In genomic region chr4:56721469-56721868, GRCm38 (mm10) we compare ENCODE assay signal across 9 mouse cellular contexts. TPM values are rescaled to one million over a fixed set of nuclear protein-coding genes. Genes with fewer than 3 reads are reported as not detected.
DNase-seq lines count a peak whose midpoint lies in the region; ATAC-seq lines count a peak whose summit lies in the region.
"Had no signal": no experiment of that assay in that cellular context is flagged by ENCODE, and none has a peak within 500 bp of the region (broad histone marks: within the 10 kb centered on the region; RNA-seq: fewer than 3 reads in every experiment).

No protein-coding gene starts in this region.

- DNase-seq in heart, adult 11 months: peak; percentile 66
- DNase-seq in heart, postnatal 25 days (ENCODE audit: low spot score): no peak
- DNase-seq in midbrain, embryonic 14.5 days: peak; percentile 39
- DNase-seq in adrenal gland, adult 2 months: peak; percentile 15
- DNase-seq in limb, embryonic 10.5 days (ENCODE audit: low spot score): peak; percentile 49
- DNase-seq in layer of hippocampus, postnatal 36 days: no peak

- H3K4me3 ChIP-seq in midbrain, embryonic 14.5 days (replicated peaks; ENCODE audit: low read depth, low read length): no peak overlapping the region
- H3K4me3 ChIP-seq in midbrain, embryonic 13.5 days (replicated peaks): no peak overlapping the region
- no peak overlapping the region for H3K4me3 ChIP-seq in limb, embryonic 10.5 days
- H3K4me3 ChIP-seq: neural tube, embryonic 12.5 days had no signal

- ATAC-seq in midbrain, embryonic 14.5 days (ENCODE audit: low FRiP score, low TSS enrichment): no peak
- no peak for ATAC-seq in midbrain, embryonic 13.5 days
- no peak for ATAC-seq in erythroid progenitor cell, adult 5-6 weeks (replicated peaks; ENCODE audit: low FRiP score, poor library complexity, severe bottlenecking)

- H3K36me3 ChIP-seq in midbrain, embryonic 14.5 days (ENCODE audit: control insufficient read depth, insufficient read depth, low read length): no peaks in the 10 kb centered on the region
- H3K36me3 ChIP-seq in midbrain, embryonic 13.5 days: no peaks in the 10 kb centered on the region
- no peaks in the 10 kb centered on the region for H3K36me3 ChIP-seq in limb, embryonic 10.5 days
- H3K36me3 ChIP-seq: neural tube, embryonic 12.5 days had no signal

- H3K27ac ChIP-seq in midbrain, embryonic 14.5 days (replicated peaks; ENCODE audit: low read depth, low read length): no peak overlapping the region
- no peak overlapping the region for H3K27ac ChIP-seq in midbrain, embryonic 13.5 days
- no peak overlapping the region for H3K27ac ChIP-seq in limb, embryonic 10.5 days
- H3K27ac ChIP-seq: neural tube, embryonic 12.5 days had no signal

- 28% methylated on average over 3 of the region's 3 CpGs for WGBS in midbrain, embryonic 14.5 days
- 34% methylated on average over 3 of the region's 3 CpGs for WGBS in midbrain, embryonic 13.5 days
- WGBS in limb, embryonic 10.5 days: 33% methylated on average over 3 of the region's 3 CpGs

- H3K9me3 ChIP-seq in midbrain, embryonic 14.5 days (ENCODE audit: control insufficient read depth, low read length): no peaks in the 10 kb centered on the region
- H3K9me3 ChIP-seq in midbrain, embryonic 13.5 days: no peaks in the 10 kb centered on the region
- H3K9me3 ChIP-seq in limb, embryonic 10.5 days (replicated peaks): no peaks in the 10 kb centered on the region
- H3K9me3 ChIP-seq: neural tube, embryonic 12.5 days had no signal

- intact Hi-C loops in heart, postnatal 25 days (cut with DNase I): no loop called here

- no peaks in the 10 kb centered on the region for H3K4me1 ChIP-seq in midbrain, embryonic 14.5 days (ENCODE audit: control insufficient read depth, insufficient read depth, low read length)
- no peaks in the 10 kb centered on the region for H3K4me1 ChIP-seq in midbrain, embryonic 13.5 days (replicated peaks)
- H3K4me1 ChIP-seq in limb, embryonic 10.5 days: no peaks in the 10 kb centered on the region
- H3K4me1 ChIP-seq: neural tube, embryonic 12.5 days had no signal

- no peak overlapping the region for H3K4me2 ChIP-seq in midbrain, embryonic 14.5 days (ENCODE audit: low read length)
- no peak overlapping the region for H3K4me2 ChIP-seq in midbrain, embryonic 13.5 days (replicated peaks)
- H3K4me2 ChIP-seq: neural tube, embryonic 12.5 days had no signal

- no peak overlapping the region for H3K9ac ChIP-seq in midbrain, embryonic 14.5 days (replicated peaks; ENCODE audit: low read length)
- H3K9ac ChIP-seq in midbrain, embryonic 13.5 days (replicated peaks): no peak overlapping the region
- H3K9ac ChIP-seq: neural tube, embryonic 12.5 days had no signal

- H3K27me3 ChIP-seq in midbrain, embryonic 14.5 days (ENCODE audit: control insufficient read depth, insufficient read depth, low read length): no peaks in the 10 kb centered on the region
- no peaks in the 10 kb centered on the region for H3K27me3 ChIP-seq in midbrain, embryonic 13.5 days
- no peaks in the 10 kb centered on the region for H3K27me3 ChIP-seq in limb, embryonic 10.5 days (ENCODE audit: low read depth, poor library complexity, severe bottlenecking)
- H3K27me3 ChIP-seq: neural tube, embryonic 12.5 days had no signal

RNA-seq across cellular contexts. Expression of gene Gm26657, which starts 18.4 kb away (rescaled TPM):
- not detected for total RNA-seq in heart, postnatal 25 days (2021)
- not detected in 2 replicates for polyA plus RNA-seq in midbrain, embryonic 14.5 days (2014; fragmentation: Nextera tagmentation; extraction: Ambion mirVana)
- polyA plus RNA-seq in midbrain, embryonic 13.5 days (2015; fragmentation: Nextera tagmentation; extraction: Ambion mirVana): not detected in 2 replicates
- not detected for total RNA-seq in adrenal gland, adult 2 months (2021)
- not detected in 2 replicates for polyA plus RNA-seq in adrenal gland, adult 2 months (2012; rRNA removed)
- polyA plus RNA-seq in limb, embryonic 10.5 days (2016; fragmentation: Nextera tagmentation; extraction: Ambion mirVana): 0.11 TPM in 1 of 2 replicates, not detected in the other
- total RNA-seq in erythroid progenitor cell, adult 5-6 weeks (2015; ENCODE audit: low replicate concordance): not detected in 2 replicates
- not detected in 2 replicates for total RNA-seq in erythroid progenitor cell, adult 5-6 weeks (2017; ENCODE audit: low replicate concordance)
- not detected for total RNA-seq in layer of hippocampus, postnatal 36 days (2021)
- polyA plus RNA-seq: neural tube, embryonic 12.5 days had no signal

RNA-seq across cellular contexts. Expression of gene Actl7b, which starts 19.8 kb away (rescaled TPM):
- total RNA-seq in heart, postnatal 25 days (2021): not detected
- not detected in 2 replicates for polyA plus RNA-seq in midbrain, embryonic 14.5 days (2014; fragmentation: Nextera tagmentation; extraction: Ambion mirVana)
- polyA plus RNA-seq in midbrain, embryonic 13.5 days (2015; fragmentation: Nextera tagmentation; extraction: Ambion mirVana): not detected in 2 replicates
- under 1 TPM in 1 of 2 experiments, not detected in 1; 0.20 TPM for total RNA-seq in adrenal gland, adult 2 months (2021)
- not detected in 2 replicates for polyA plus RNA-seq in adrenal gland, adult 2 months (2012; rRNA removed)
- polyA plus RNA-seq in limb, embryonic 10.5 days (2016; fragmentation: Nextera tagmentation; extraction: Ambion mirVana): not detected in 2 replicates
- not detected in 2 replicates for total RNA-seq in erythroid progenitor cell, adult 5-6 weeks (2015; ENCODE audit: low replicate concordance)
- total RNA-seq in erythroid progenitor cell, adult 5-6 weeks (2017; ENCODE audit: low replicate concordance): not detected in 2 replicates
- total RNA-seq in layer of hippocampus, postnatal 36 days (2021): under 1 TPM in 1 of 2 experiments, not detected in 1; 0.25 TPM
- polyA plus RNA-seq: neural tube, embryonic 12.5 days had no signal

RNA-seq across cellular contexts. Expression of gene Actl7a, which starts 21.7 kb away (rescaled TPM):
- not detected for total RNA-seq in heart, postnatal 25 days (2021)
- not detected in 2 replicates for polyA plus RNA-seq in midbrain, embryonic 14.5 days (2014; fragmentation: Nextera tagmentation; extraction: Ambion mirVana)
- polyA plus RNA-seq in midbrain, embryonic 13.5 days (2015; fragmentation: Nextera tagmentation; extraction: Ambion mirVana): 0.11 TPM in 1 of 2 replicates, not detected in the other
- total RNA-seq in adrenal gland, adult 2 months (2021): not detected
- polyA plus RNA-seq in adrenal gland, adult 2 months (2012; rRNA removed): not detected in 2 replicates
- polyA plus RNA-seq in limb, embryonic 10.5 days (2016; fragmentation: Nextera tagmentation; extraction: Ambion mirVana): not detected in 2 replicates
- total RNA-seq in erythroid progenitor cell, adult 5-6 weeks (2015; ENCODE audit: low replicate concordance): not detected in 2 replicates
- total RNA-seq in erythroid progenitor cell, adult 5-6 weeks (2017; ENCODE audit: low replicate concordance): not detected in 2 replicates
- not detected for total RNA-seq in layer of hippocampus, postnatal 36 days (2021)
- polyA plus RNA-seq: neural tube, embryonic 12.5 days had no signal

Comparison
In these comparisons a context has a peak if more than half of its experiments do, and no peak if none do; other contexts are left out.
1. DNase-seq: peak in heart, adult 11 months (single experiment), midbrain, embryonic 14.5 days (single experiment), adrenal gland, adult 2 months (single experiment) and limb, embryonic 10.5 days (single experiment); none in heart, postnatal 25 days (single experiment) and layer of hippocampus, postnatal 36 days (0 of 2).